Mouse (Mus musculus) intestine, embryonic 16.5 days (tissue): ENCODE results near the gene Gm17606. TPM values are rescaled to one million over a fixed set of nuclear protein-coding genes. Genes with fewer than 3 reads are reported as not detected.

Source experiments
- ATAC-seq: fragments of 200-750 bp; cut with Nextera tagmentation; 2 replicates; pipeline ENCODE4 v1.8.0; 2017; ENCODE audit warnings: moderate TSS enrichment, moderate library complexity
- H3K27ac ChIP-seq: fragments of 300-500 bp; sonication (generic); 2 replicates; pipeline ENCODE4 v1.5.1; 2014; ENCODE audit warnings: mild to moderate bottlenecking, low read length
- H3K27me3 ChIP-seq: fragments of 300-500 bp; sonication (generic); replicated peaks from 2 replicates; pipeline ENCODE4 v1.6.1; 2014; ENCODE audit warnings: low read length, control low read depth, mixed read lengths; ENCODE audit not compliant: control insufficient read depth, insufficient read depth
- H3K36me3 ChIP-seq: fragments of 300-500 bp; sonication (generic); 2 replicates; pipeline ENCODE4 v1.6.1; 2014; ENCODE audit warnings: low read length, control low read depth; ENCODE audit not compliant: control insufficient read depth, insufficient read depth
- H3K4me1 ChIP-seq: fragments of 300-500 bp; sonication (generic); 2 replicates; pipeline ENCODE4 v1.6.1; 2014; ENCODE audit warnings: low read length, control low read depth, mixed read lengths; ENCODE audit not compliant: control insufficient read depth, insufficient read depth
- H3K4me2 ChIP-seq: fragments of 300-500 bp; sonication (generic); 2 replicates; pipeline ENCODE4 v1.6.1; 2014; ENCODE audit warnings: low read depth, low read length, control low read depth
- H3K4me3 ChIP-seq: fragments of 300-500 bp; sonication (generic); 2 replicates; pipeline ENCODE4 v1.5.1; 2014; ENCODE audit warnings: mild to moderate bottlenecking, low read length
- H3K9ac ChIP-seq: fragments of 300-500 bp; sonication (generic); 2 replicates; pipeline ENCODE4 v1.6.1; 2014; ENCODE audit warnings: low read depth, low read length
- H3K9me3 ChIP-seq: fragments of 300-500 bp; sonication (generic); 2 replicates; pipeline ENCODE4 v1.6.1; 2016; ENCODE audit warnings: low read length, control low read depth; ENCODE audit not compliant: control insufficient read depth
- WGBS: fragments of 180-500 bp; shearing (Covaris S2); extraction: QIAGEN DNeasy Blood & Tissue Kit; methylation state at CpG from one replicate; pipeline ENCODE4 v1.1.7; 2014; 5-methylcytosine and 5-hydroxymethylcytosine counted together
- polyA plus RNA-seq: library from polyadenylated mRNA; unstranded; fragments of >200 nt; fragmentation: Nextera tagmentation; extraction: Ambion mirVana; gene quantifications from 2 replicates; pipeline ENCODE4 v1.2.1, GENCODE M21; 2015

Gm17606 gene
- not detected in 2 replicates for polyA plus RNA-seq

GRCm38 (mm10) chr14:54640946-54641304, at the start of gene Gm17606:
Gm17606 (plus strand) TSS chr14:54640952.
- peaks cover 7% of the 10 kb centered on the region for H3K4me1 ChIP-seq
- peak within 1 kb of the TSS; percentile 77 for H3K4me3 ChIP-seq
- H3K36me3 ChIP-seq = peaks cover 17% of the 10 kb centered on the region
- 2% methylated on average over 26 of the region's 28 CpGs for WGBS
- no peaks in the 10 kb centered on the region for H3K9me3 ChIP-seq
- peak within 1 kb of the TSS; percentile 94 for H3K4me2 ChIP-seq
- H3K27ac ChIP-seq = peak within 1 kb of the TSS; percentile 69
- peak within 1 kb of the TSS; percentile 86 for H3K9ac ChIP-seq
- ATAC-seq = peak; percentile 34
- H3K27me3 ChIP-seq = no peaks in the 10 kb centered on the region

- Histone ChIP-seq H3K27me3 (no peaks in the 10 kb centered on the region), H3K9ac (no peak overlapping the region), H3K4me1 (no peaks in the 10 kb centered on the region), H3K4me3 (no peak overlapping the region), H3K27ac (no peak overlapping the region), H3K9me3 (no peaks in the 10 kb centered on the region), H3K4me2 (no peak overlapping the region), H3K36me3 (no peaks in the 10 kb centered on the region; the same call in 1 of the 2 replicates)
- WGBS = 96% methylated on average over 16 of the region's 16 CpGs
- no peak for ATAC-seq
Observed at GRCm38 (mm10) chr14:54591056-54591455, 49.7 kb upstream of the Gm17606 start.

DNA sequence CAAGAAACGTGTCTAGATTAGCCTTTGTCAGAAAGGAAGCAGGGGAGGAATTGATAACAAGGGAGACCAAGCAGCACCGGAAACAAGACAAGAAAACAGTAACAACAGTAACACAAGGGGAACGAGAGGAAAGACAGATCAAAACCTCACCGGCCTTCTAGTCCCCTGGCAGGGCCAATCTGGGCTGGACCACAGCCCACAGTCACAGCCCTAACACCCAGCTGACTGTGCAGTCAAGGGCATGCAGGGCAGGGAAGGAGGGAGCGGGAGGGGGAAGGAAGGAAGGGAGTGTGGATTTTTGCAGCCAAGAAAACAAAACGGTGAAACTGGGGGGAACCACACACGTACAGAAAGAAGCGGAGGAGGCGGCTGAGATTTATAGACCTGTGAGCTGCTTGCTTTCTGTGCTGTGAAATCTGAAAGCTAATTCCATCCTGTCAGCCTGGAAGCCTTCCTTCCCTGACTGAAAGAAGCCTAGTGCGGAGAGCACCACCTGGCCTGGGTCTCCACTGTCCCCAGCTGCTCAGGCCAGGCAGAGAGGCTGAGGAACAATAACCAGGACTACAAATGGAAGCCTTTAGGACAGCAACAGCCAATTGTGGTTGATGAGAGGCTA, 48.3 kb upstream of the Gm17606 start:
- H3K4me3 ChIP-seq = no peak overlapping the region
- 0 out of 2 replicates have a peak, but pooled peaks have one; percentile 21 for ATAC-seq
- H3K9me3 ChIP-seq = no peaks in the 10 kb centered on the region
- H3K36me3 ChIP-seq = no peaks in the 10 kb centered on the region; the same call in 1 of the 2 replicates
- H3K27ac ChIP-seq = no peak overlapping the region
- 0 out of 2 replicates have a peak overlapping the region, but pooled peaks have one; percentile 25 for H3K9ac ChIP-seq
- no peaks in the 10 kb centered on the region for H3K4me1 ChIP-seq
- WGBS = 55% methylated on average over 10 of the region's 10 CpGs
- no peak overlapping the region for H3K4me2 ChIP-seq
- H3K27me3 ChIP-seq = no peaks in the 10 kb centered on the region

DNA sequence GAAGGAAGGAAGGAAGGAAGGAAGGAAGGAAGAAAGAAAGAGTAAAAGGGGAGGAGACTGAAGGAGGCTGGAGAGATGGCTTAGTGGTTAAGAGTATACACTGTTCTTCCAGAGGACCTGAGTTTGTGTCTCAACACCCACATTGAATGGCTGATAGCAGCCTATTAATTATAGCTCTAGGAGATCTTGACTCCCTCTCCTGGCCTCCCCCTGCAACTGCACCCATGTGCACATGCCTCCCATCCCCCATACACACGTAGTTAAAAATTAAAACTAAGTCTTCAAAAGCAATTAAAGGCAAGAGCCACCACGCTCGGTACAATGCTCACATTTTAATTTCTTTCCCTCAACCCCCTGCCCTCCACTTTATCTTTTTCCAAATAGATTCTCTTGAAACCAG, 46.7 kb upstream of the Gm17606 start:
- Histone ChIP-seq H3K27ac (no peak overlapping the region), H3K4me1 (no peaks in the 10 kb centered on the region), H3K4me3 (no peak overlapping the region), H3K9me3 (no peaks in the 10 kb centered on the region), H3K36me3 (no peaks in the 10 kb centered on the region; the same call in 1 of the 2 replicates), H3K27me3 (no peaks in the 10 kb centered on the region), H3K4me2 (no peak overlapping the region), H3K9ac (no peak overlapping the region)
- 91% methylated on average over 3 of the region's 3 CpGs for WGBS
- no peak for ATAC-seq

- H3K4me1 ChIP-seq = no peaks in the 10 kb centered on the region
- no peak overlapping the region for H3K4me2 ChIP-seq
- 0 out of 2 replicates have a peak, but pooled peaks have one; percentile 29 for ATAC-seq
- no peak overlapping the region for H3K27ac ChIP-seq
- H3K36me3 ChIP-seq = no peaks in the 10 kb centered on the region; the same call in 1 of the 2 replicates
- H3K9me3 ChIP-seq = no peaks in the 10 kb centered on the region
- H3K9ac ChIP-seq = no peak overlapping the region
- H3K4me3 ChIP-seq = no peak overlapping the region
- 72% methylated on average over 27 of the region's 28 CpGs for WGBS
- H3K27me3 ChIP-seq = no peaks in the 10 kb centered on the region
Observed at GRCm38 (mm10) chr14:54594631-54595414, 45.9 kb upstream of the Gm17606 start.

DNA sequence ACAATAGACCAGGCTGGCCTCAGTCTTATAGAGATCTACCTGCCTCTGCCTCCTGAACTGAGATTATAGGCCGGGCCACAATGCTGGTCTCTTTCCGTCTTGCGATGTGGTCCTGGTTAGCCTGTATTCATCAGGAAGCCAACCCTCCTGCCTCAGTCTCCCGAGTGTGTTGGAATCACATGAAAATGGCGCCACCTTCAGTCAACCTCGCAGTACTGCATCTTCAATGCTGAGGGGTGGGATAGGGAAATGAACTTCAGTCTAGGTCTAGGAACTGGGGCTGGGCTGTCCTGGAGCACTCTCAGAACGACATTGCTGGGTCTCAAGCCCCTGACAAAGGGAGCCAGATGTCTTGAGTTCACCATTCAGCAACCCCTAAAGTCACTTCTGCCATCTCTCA, 43.7 kb upstream of the Gm17606 start:
- Histone ChIP-seq H3K4me2 (no peak overlapping the region), H3K4me1 (no peaks in the 10 kb centered on the region), H3K27me3 (no peaks in the 10 kb centered on the region), H3K27ac (no peak overlapping the region), H3K36me3 (no peaks in the 10 kb centered on the region; the same call in 1 of the 2 replicates), H3K9ac (no peak overlapping the region), H3K4me3 (no peak overlapping the region), H3K9me3 (no peaks in the 10 kb centered on the region)
- WGBS = 75% methylated on average over 7 of the region's 7 CpGs
- no peak for ATAC-seq

GRCm38 (mm10) chr14:54601601-54602000, 39.2 kb upstream of the Gm17606 start:
- no peak overlapping the region for H3K9ac ChIP-seq
- no peaks in the 10 kb centered on the region for H3K9me3 ChIP-seq
- H3K4me3 ChIP-seq = no peak overlapping the region
- WGBS = 63% methylated on average over 2 of the region's 2 CpGs
- peaks cover 6% of the 10 kb centered on the region; the same call in 1 of the 2 replicates for H3K4me1 ChIP-seq
- no peaks in the 10 kb centered on the region for H3K27me3 ChIP-seq
- no peak overlapping the region for H3K4me2 ChIP-seq
- H3K27ac ChIP-seq = no peak overlapping the region
- ATAC-seq = no peak
- H3K36me3 ChIP-seq = no peaks in the 10 kb centered on the region

DNA sequence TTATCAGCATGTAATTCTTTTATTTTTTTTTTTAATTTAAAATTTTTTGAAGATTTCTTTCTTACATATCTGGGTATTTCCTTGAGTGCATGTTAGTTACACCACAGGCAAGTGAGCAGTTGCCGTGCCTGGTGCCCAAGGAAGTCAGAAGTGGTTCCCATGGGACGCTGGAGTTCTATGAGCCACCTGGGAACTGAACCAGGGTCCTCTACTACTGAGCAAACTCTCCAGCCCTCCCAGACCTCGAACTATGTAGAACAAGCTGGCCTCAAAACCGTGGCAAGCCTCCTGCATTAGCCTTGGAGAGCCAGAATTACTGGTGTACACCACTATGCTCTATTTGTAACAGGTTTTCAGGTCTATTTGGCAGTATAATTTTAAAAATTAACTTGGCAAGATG, 38.1 kb upstream of the Gm17606 start:
- Histone ChIP-seq H3K4me1 (peaks cover 6% of the 10 kb centered on the region; the same call in 1 of the 2 replicates), H3K27me3 (no peaks in the 10 kb centered on the region), H3K27ac (peak overlapping the region; percentile 97), H3K36me3 (no peaks in the 10 kb centered on the region), H3K9me3 (no peaks in the 10 kb centered on the region), H3K4me3 (peak overlapping the region; percentile 77), H3K9ac (peak overlapping the region; percentile 89), H3K4me2 (peak overlapping the region; percentile 50)
- WGBS = 38% methylated on average over 4 of the region's 4 CpGs
- ATAC-seq = peak; percentile 8

DNA sequence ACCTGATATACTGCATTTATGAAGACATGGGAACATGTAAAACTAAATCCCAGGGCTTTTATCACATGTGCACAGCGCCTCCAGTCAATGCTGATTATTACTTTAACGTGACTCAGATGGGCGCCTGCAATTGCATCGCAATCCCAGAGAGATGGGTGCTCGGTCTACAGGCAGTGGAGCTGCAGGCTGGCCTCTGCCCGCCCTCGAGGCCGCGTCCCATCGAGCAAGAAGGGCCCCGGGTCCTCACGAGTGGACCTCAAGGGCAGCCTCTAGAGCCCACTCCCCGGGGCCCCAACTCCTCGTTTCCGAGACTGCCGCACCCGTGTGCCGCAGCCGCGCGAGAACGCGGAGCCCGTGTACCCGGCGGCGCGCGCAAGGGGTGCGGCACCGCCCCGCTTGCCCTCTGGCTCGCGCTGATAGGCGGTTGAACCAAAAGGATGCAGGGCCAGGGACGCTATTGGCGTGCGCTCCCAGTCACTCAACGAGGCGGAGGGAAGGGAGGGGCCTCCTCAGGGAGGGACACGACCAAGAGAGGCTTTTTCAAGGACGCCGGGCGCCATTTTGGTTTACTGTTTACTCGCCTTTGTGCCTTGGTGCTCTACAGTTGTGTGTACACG, 37.6 kb upstream of the Gm17606 start:
- WGBS = under 1% methylated on average over 46 of the region's 46 CpGs
- Histone ChIP-seq H3K9me3 (no peaks in the 10 kb centered on the region), H3K9ac (peak overlapping the region; percentile 89), H3K4me3 (peak overlapping the region; percentile 77), H3K4me2 (peak overlapping the region; percentile 50), H3K4me1 (peaks cover 6% of the 10 kb centered on the region; the same call in 1 of the 2 replicates), H3K27ac (peak overlapping the region; percentile 97), H3K27me3 (no peaks in the 10 kb centered on the region), H3K36me3 (no peaks in the 10 kb centered on the region)
- ATAC-seq = peak; percentile 99
